Mouse (Mus musculus): ENCODE data around the gene Fam193a.

Gene Fam193a

DNA sequence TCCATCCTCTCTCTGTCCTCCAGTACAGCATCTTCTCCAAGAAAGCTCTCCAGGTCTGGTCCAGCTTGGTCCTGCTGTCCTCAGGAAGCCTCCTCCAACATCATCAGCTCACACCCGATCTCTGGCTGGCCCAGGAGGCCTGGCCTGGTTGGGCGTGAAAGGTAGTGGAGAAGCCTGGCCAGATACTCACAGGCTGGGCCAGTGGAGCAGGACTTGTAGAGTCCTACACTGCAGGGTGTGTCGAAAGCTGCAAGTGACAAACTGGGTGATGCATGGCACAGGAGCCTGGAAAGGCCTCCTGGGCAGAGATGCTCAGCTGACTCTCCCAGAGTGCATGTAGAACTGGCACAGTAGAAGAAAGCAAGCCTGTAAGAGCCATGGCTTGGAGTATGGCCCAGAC lies 151.6 kb downstream of the Fam193a start:
- no peak for DNase-seq (ENCODE audit: low spot score)

DNA sequence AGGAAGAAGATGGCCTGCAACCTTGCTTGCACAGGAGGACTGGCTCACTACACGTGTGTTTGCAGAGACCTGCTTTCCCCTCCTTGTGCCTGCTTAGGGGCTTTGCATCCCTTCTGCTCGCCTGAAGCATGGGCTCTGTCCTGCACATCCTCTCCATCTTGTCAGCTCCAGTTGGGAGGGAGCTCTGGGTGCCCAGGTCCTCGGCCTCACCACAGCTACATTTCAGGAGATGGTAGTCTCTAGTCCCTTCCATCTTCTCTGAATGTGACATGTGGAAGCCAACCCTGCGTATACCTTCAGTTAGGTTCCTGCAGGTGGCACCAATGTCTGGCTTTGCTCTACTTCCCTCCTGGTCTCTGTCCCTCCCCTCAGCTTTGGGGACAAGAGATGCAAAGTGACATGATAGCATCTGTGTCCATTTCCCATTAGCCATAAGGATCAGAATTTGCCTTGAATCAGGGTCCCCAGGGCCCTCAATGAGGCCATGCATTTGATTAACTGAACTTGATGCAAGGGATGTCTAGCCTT lies 154.3 kb downstream of the Fam193a start:
- DNase-seq (ENCODE audit: low spot score) = no peak

DNA sequence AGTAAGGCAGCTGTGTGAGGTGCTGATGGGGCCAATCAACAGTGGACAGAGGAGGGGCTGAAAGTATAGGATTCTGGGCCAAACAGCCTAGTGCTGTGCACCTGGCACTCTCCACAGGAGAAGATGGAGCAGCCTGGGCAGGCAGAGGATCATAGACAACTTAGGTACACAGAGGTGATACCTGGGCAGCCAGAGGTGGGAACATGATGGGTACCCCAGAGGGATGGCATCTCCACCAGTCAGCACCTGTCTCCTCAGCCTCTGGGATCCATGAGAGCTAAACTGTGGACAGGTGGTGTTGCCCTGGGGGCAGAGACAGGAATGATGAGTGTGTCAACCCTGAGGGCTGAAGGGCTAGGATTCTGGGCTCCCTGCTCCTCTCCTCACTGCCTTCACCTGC lies 154.8 kb downstream of the Fam193a start:
- DNase-seq (ENCODE audit: low spot score) = no peak

DNA sequence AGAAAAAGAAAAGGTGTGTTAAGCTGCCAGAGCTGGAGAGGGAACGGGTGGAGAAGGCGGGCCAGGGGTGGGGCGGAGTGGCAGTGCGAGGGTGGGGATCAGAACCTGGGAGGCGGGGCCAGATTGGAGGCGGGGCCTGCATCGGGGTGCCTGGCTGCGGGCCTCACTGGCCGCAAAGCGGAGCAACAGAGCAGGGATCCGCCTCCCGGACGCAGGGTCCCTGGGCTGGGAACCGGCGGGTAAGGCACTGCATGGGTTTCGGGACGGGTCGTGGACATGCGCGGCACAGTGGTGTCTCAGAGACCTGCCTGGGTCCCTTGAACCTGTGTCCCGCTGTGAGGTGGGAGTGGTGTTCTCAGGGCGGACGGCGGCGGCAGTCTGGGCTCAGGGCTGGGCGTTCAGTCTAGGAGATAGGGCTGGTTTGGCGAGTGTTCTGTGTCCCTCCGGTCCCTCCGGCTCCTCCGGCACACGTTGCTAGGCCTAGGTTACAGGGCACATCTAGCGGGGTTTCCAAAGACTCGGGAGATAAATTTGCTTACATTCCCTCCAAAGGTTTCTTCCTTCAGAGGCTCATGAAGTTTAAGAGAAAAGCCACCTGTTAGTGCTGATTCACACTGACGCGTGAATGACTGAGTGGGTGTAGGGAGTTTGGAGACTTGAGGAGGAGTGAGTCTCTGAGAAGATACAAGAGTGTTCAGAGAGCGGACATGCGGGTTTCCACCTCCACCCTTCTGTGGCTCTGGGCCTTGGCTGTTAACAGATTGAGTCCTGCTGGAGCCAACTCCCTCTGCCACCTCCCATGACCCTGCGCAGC lies 156.1 kb downstream of the Fam193a start, which contains the start of gene Sh3bp2:
TSS of gene Sh3bp2 (plus strand) at position 176 of the 814 bp plus-strand sequence.
- peak; percentile 94 for DNase-seq (ENCODE audit: low spot score)

DNA sequence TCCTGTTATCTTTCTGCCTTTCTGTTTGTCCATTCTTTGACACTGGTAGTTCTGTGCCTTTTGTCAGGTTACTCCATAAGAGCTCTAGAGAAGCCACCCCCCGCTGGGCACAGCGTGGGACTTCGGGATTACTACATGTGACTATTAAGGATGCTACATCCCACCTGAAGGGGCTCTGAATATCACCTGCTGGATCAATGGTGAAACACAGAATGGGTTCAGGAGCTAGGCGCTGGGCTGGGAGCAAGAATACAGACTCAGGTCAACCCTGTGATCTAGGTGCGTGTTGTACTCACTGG lies 156.7 kb downstream of the Fam193a start:
- no peak for DNase-seq (ENCODE audit: low spot score)

DNA sequence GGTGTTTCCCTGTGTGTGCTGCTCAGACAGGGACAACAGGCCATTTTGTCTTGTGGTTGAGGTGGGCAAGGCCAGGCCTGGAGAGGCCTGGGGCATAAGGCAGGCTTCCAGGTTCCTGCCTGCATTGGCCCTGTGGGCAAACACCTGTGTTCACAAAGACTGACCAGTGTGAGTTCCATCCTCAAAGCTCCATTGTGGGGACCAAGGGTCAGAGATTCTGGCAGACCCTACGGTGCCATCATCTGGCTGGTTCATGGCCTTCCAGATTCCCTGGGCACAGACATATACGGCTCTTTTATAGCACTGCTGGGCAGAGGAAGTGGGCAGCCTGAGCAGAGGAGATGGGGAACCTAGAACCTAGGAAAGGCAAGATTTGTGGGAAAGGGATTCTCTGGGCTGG lies 157.6 kb downstream of the Fam193a start:
- DNase-seq (ENCODE audit: low spot score) = no peak

DNA sequence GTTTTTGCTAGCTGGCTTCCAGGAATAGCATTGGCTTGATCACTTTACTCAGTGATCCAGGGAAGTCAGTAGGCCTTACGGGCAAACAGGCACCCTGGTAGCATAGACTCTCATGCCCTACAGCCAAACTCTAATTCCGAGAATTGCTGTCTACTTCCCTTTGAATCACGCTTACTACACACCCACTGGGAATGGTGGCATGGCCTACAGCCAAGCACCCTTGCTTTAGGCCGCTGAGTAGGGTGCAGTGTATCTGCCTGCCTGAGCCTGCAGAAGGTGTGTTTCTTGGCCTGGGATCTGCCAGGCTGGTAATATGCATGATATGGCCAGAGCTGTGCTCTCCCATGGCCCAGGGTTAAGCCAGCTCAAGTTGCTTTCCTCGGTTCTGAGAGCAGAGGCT lies 159.0 kb downstream of the Fam193a start:
- no peak for DNase-seq (ENCODE audit: low spot score)

DNA sequence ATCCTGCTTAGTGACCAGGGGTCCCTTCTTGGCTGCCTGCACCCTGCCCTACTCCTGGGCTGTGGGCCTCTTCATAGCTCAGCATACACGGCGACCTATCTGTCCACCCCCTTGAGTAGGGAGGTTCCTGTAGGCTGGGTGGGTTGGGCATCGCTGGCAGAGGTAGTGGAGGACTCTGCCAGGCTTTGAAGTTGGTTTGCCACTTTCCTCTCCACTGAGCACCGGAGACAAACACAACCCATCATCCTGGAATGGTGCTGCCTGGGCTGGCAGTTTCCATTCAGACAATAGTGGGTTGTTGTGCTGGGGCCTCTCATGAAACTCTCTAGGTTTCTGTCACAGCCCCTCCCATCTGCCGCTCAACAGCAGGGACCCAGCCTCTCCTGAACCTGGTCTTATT lies 160.4 kb downstream of the Fam193a start:
- no peak for DNase-seq (ENCODE audit: low spot score)

DNA sequence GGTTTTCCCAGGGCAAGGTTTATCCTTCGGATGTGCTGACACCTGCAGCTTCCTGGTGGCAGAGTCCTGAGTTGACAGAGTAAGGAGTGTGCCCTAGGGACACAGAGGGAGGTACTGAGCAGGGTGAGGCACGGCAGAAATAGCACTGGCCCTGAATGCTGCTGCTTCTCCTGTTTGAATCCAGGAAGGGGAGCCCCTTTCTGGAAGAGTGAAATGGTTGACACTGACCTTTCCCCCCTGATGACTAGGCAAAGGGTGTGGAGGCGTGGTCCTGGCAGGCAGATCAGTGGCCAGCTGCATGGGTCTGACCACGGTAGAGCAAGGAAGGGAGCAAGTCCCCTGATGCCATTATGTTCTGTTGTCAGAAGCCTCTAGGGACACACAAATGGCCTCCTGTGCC lies 161.0 kb downstream of the Fam193a start:
- no peak for DNase-seq (ENCODE audit: low spot score)

DNA sequence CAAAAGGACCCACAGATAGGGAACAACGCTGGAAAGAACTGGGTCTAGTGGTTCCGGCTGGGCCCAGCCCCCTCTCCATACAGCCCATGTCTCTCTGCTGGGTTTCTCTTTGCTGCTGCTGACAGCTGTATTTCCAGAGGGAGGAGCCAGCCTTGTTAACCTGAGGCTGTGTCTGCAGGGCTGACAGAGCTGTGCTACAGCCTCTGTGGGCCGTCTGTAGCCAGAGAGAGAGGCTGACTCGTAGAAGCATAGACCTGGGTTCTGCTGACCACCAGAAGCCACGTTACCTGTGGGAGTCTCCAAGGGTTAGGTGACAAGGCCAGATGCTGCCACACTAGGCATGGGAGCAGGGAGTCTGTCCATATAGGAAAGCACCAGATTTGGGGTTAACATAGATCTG lies 163.3 kb downstream of the Fam193a start:
- DNase-seq (ENCODE audit: low spot score) = no peak

DNA sequence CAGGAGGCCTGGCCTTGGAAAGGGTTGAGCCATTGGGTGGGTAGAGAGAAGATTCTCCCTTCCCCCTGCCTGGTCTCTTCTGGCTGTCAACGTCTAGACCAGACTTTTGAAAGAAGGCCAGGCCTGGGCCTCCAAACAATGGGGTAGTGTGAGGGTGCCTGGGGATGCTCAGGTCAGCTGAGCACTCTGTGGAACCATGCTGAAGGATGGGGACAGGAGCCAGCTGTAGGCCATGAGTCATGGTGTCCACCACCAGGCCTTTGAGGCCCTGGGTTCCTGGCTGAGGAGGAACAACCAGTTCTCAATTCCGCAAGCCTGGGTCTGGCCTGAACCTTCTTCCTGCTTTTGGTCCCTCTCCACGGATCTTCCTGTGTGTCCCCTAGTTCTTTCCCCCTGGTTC lies 164.1 kb downstream of the Fam193a start:
- no peak for DNase-seq (ENCODE audit: low spot score)

DNA sequence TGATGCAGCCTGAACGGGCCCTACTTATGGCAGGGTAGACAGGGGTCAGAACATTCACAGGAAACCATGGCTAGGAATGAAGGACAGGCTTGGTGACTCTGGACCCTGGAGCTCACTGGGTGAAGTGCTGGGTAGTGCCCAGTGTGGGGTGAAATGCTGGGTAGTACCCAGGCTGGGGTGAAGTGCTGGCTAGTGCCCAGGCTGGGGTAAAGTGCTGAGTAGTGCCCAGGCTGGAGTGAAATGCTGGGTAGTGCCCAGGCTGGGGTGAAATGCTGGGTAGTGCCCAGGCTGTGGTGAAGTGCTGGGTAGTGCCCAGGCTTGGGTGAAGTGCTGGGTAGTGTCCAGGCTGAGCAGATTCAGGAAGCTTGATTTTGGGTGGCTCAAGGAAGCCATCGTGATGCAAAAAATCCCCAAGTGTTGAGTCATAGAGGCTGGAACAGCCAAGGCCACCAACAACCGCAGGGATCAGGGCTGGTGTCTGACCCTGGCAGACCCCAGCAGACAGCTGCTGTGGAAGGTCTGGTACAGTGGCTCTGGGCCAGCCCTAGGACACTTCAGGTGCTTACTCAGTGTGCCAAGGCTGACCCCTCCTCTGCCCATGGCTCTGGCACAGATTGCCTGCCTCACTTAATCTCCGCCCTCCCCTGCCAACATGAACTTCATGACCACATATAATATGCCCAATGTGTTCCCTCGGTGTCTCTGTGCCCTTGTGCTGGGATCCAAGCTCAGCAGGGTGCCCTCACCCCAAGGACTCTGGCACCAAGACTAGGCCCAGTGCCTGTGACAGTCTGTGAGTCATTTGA lies 165.2 kb downstream of the Fam193a start:
- no peak for DNase-seq (ENCODE audit: low spot score)

DNA sequence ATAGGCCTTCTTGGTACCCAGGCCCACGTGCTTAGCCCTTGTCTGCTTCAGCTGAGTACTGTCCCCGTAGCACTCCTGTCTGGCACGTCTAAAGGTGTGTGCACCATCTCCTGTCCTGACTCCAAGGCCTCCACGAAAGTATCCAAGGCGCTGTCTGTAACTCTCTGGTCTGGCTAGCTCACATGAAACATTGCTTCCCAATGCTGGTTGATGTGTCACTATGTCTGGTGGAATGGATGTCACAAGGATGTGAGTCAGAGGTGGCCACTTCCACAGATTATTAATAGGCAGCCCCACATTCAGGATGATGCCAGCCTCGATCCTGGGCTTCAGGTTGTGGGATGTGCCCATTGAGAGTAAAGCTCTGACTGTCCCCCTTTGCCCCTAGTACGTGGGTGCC lies 166.1 kb downstream of the Fam193a start:
- no peak for DNase-seq (ENCODE audit: low spot score)

Measured in c-Kit-positive CD71-positive TER-119-positive erythroid progenitor cells, embryonic 14.5 days (primary cell).